Mouse (Mus musculus): ENCODE results near the gene Tmem107.
A peak's percentile ranks its signal among the peaks of the same experiment; 100 is the strongest.

Tmem107 gene

GRCm38 (mm10) chr11:69074776-69075069, 4.1 kb downstream of the Tmem107 start:
- DNase-seq (ENCODE audit: low read depth, low spot score) = no peak

- DNase-seq (ENCODE audit: low read depth, low spot score) = no peak
Measured at GRCm38 (mm10) chr11:69075764-69076479, 5.3 kb downstream of the Tmem107 start.

- DNase-seq (ENCODE audit: low read depth, low spot score) = no peak
Measured at GRCm38 (mm10) chr11:69076572-69076971, 6.0 kb downstream of the Tmem107 start.

GRCm38 (mm10) chr11:69077316-69077715, 6.7 kb downstream of the Tmem107 start:
- DNase-seq (ENCODE audit: low read depth, low spot score) = no peak

GRCm38 (mm10) chr11:69078041-69078440, 7.4 kb downstream of the Tmem107 start:
- no peak for DNase-seq (ENCODE audit: low read depth, low spot score)

- DNase-seq (ENCODE audit: low read depth, low spot score) = no peak
Measured at GRCm38 (mm10) chr11:69078805-69079438, 8.3 kb downstream of the Tmem107 start.

- no peak for DNase-seq (ENCODE audit: low read depth, low spot score)
Measured at GRCm38 (mm10) chr11:69080102-69080854, 9.7 kb downstream of the Tmem107 start.

- DNase-seq (ENCODE audit: low read depth, low spot score) = no peak
Measured at GRCm38 (mm10) chr11:69080855-69081222, 10.2 kb downstream of the Tmem107 start.

- no peak for DNase-seq (ENCODE audit: low read depth, low spot score)
Measured at GRCm38 (mm10) chr11:69081613-69082012, 11.0 kb downstream of the Tmem107 start.

GRCm38 (mm10) chr11:69085608-69086007, 15.0 kb downstream of the Tmem107 start:
- DNase-seq (ENCODE audit: low read depth, low spot score) = no peak

- DNase-seq (ENCODE audit: low read depth, low spot score) = no peak
Measured at GRCm38 (mm10) chr11:69086390-69086789, 15.8 kb downstream of the Tmem107 start.

GRCm38 (mm10) chr11:69087082-69087481, 16.5 kb downstream of the Tmem107 start:
- DNase-seq (ENCODE audit: low read depth, low spot score) = no peak

- DNase-seq (ENCODE audit: low read depth, low spot score) = no peak
Measured at GRCm38 (mm10) chr11:69087597-69087996, 17.0 kb downstream of the Tmem107 start.

- peak; percentile 91 for DNase-seq (ENCODE audit: low read depth, low spot score)
Measured at GRCm38 (mm10) chr11:69088103-69088855, 17.7 kb downstream of the Tmem107 start, which contains the start of gene Vamp2. Gene Vamp2 (plus strand): TSS chr11:69088490.

- DNase-seq (ENCODE audit: low read depth, low spot score) = no peak
Measured at GRCm38 (mm10) chr11:69088856-69089615, 18.4 kb downstream of the Tmem107 start.

GRCm38 (mm10) chr11:69089616-69090290, 19.1 kb downstream of the Tmem107 start:
- no peak for DNase-seq (ENCODE audit: low read depth, low spot score)

- DNase-seq (ENCODE audit: low read depth, low spot score) = no peak
Measured at GRCm38 (mm10) chr11:69090367-69090766, 19.8 kb downstream of the Tmem107 start.

- no peak for DNase-seq (ENCODE audit: low read depth, low spot score)
Measured at GRCm38 (mm10) chr11:69091566-69092385, 21.2 kb downstream of the Tmem107 start.

GRCm38 (mm10) chr11:69092386-69092751, 21.8 kb downstream of the Tmem107 start:
- DNase-seq (ENCODE audit: low read depth, low spot score) = peak; percentile 80

GRCm38 (mm10) chr11:69092871-69093270, 22.3 kb downstream of the Tmem107 start:
- no peak for DNase-seq (ENCODE audit: low read depth, low spot score)

Measured in mesoderm, embryonic 11.5 days (tissue).